Mouse (Mus musculus) kidney, postnatal 0 days (tissue): Measurements from ENCODE around the gene Narf. TPM values are rescaled to one million over a fixed set of nuclear protein-coding genes. Genes with fewer than 3 reads are reported as not detected.

Experiments used
- ATAC-seq: fragments of 200-750 bp; cut with Nextera tagmentation; replicated peaks from 2 replicates; pipeline ENCODE4 v1.8.0; 2017; ENCODE audit warnings: low read depth, moderate number of reproducible peaks, moderate TSS enrichment, moderate library complexity; ENCODE audit not compliant: low FRiP score
- DNase-seq: peaks from one replicate; pipeline ENCODE4 v3.0.0-alpha.2; 2016; ENCODE audit warnings: low spot score
- H3K27ac ChIP-seq: fragments of 300-500 bp; sonication (generic); 2 replicates; pipeline ENCODE4 v1.5.1; 2014; ENCODE audit warnings: mild to moderate bottlenecking
- H3K27me3 ChIP-seq: fragments of 300-500 bp; sonication (generic); 2 replicates; pipeline ENCODE4 v1.6.1; 2014; ENCODE audit warnings: low read length, mixed read lengths; ENCODE audit not compliant: insufficient read depth
- H3K36me3 ChIP-seq: fragments of 300-500 bp; sonication (generic); 2 replicates; pipeline ENCODE4 v1.6.1; 2014; ENCODE audit warnings: low read length, mixed read lengths; ENCODE audit not compliant: insufficient read depth
- H3K4me1 ChIP-seq: fragments of 300-500 bp; sonication (generic); replicated peaks from 2 replicates; pipeline ENCODE4 v1.6.1; 2014; ENCODE audit warnings: antibody characterized with exemption, low read length, mixed read lengths; ENCODE audit not compliant: insufficient read depth
- H3K4me2 ChIP-seq: fragments of 300-500 bp; sonication (generic); 2 replicates; pipeline ENCODE4 v1.6.1; 2014; ENCODE audit warnings: mild to moderate bottlenecking, low read length, moderate library complexity, mixed read lengths
- H3K4me3 ChIP-seq: fragments of 300-500 bp; sonication (generic); replicated peaks from 2 replicates; pipeline ENCODE4 v1.5.1; 2014; ENCODE audit warnings: low read depth, low read length
- H3K9ac ChIP-seq: fragments of 300-500 bp; sonication (generic); 2 replicates; pipeline ENCODE4 v1.6.1; 2014; ENCODE audit warnings: low read depth, low read length
- H3K9me3 ChIP-seq: fragments of 300-500 bp; sonication (generic); replicated peaks from 2 replicates; pipeline ENCODE4 v1.6.1; 2016; ENCODE audit warnings: low read length, inconsistent platforms, mixed read lengths
- CTCF ChIP-seq: IDR thresholded peaks from 2 replicates; pipeline ENCODE4 v1.5.1; 2016; ENCODE audit warnings: antibody characterized with exemption, low read depth, mild to moderate bottlenecking, moderate library complexity
- WGBS: fragments of 180-500 bp; shearing (Covaris S2); extraction: QIAGEN DNeasy Blood & Tissue Kit; methylation state at CpG from one replicate; pipeline ENCODE4 v1.1.7; 2014; 5-methylcytosine and 5-hydroxymethylcytosine counted together
- polyA plus RNA-seq: library from polyadenylated mRNA; unstranded; fragments of >200 nt; fragmentation: Nextera tagmentation; extraction: Ambion mirVana; gene quantifications from 2 replicates; pipeline ENCODE4 v1.2.1, GENCODE M21; 2015

Gene Narf
- polyA plus RNA-seq, 1 experiment from 2014 or later: 30.7 TPM

- Histone ChIP-seq H3K4me2 (no peak overlapping the region), H3K36me3 (no peaks in the 10 kb centered on the region), H3K27me3 (no peaks in the 10 kb centered on the region), H3K9ac (no peak overlapping the region), H3K4me3 (no peak overlapping the region), H3K4me1 (peaks cover 11% of the 10 kb centered on the region; the same call in 1 of the 2 replicates), H3K9me3 (no peaks in the 10 kb centered on the region), H3K27ac (no peak overlapping the region)
- WGBS: 35% methylated on average over 4 of the region's 4 CpGs
- no peak for TF ChIP-seq CTCF
- DNase-seq (no peak), ATAC-seq (no peak)
Measured at GRCm38 (mm10) chr11:121232706-121233105, 4.3 kb upstream of the Narf start.

GRCm38 (mm10) chr11:121235475-121236238, 1.4 kb upstream of the Narf start:
- Histone ChIP-seq H3K9ac (no peak overlapping the region), H3K9me3 (no peaks in the 10 kb centered on the region), H3K27me3 (no peaks in the 10 kb centered on the region), H3K4me2 (no peak overlapping the region), H3K27ac (peak overlapping the region; percentile 99), H3K36me3 (no peaks in the 10 kb centered on the region), H3K4me3 (no peak overlapping the region), H3K4me1 (peaks cover 10% of the 10 kb centered on the region; the same call in 1 of the 2 replicates)
- WGBS: 32% methylated on average over 9 of the region's 9 CpGs
- DNase-seq (peak; percentile 53), ATAC-seq (no peak)
- peak; percentile 61 for TF ChIP-seq CTCF

GRCm38 (mm10) chr11:121237345-121238128, 484 bp downstream of the Narf start:
- no peak; the same call in 1 of the 2 replicates for ATAC-seq
- Histone ChIP-seq H3K9me3 (no peaks in the 10 kb centered on the region), H3K27ac (peak overlapping the region; percentile 99), H3K4me3 (peak overlapping the region; percentile 63), H3K9ac (peak overlapping the region; percentile 68), H3K4me1 (peaks cover 10% of the 10 kb centered on the region; the same call in 1 of the 2 replicates), H3K4me2 (peak overlapping the region; percentile 51), H3K36me3 (peaks cover 7% of the 10 kb centered on the region; the same call in 1 of the 2 replicates), H3K27me3 (no peaks in the 10 kb centered on the region)
- TF ChIP-seq CTCF: peak; percentile 48
- DNase-seq: peak; percentile 58
- 3% methylated on average over 28 of the region's 28 CpGs for WGBS

DNA sequence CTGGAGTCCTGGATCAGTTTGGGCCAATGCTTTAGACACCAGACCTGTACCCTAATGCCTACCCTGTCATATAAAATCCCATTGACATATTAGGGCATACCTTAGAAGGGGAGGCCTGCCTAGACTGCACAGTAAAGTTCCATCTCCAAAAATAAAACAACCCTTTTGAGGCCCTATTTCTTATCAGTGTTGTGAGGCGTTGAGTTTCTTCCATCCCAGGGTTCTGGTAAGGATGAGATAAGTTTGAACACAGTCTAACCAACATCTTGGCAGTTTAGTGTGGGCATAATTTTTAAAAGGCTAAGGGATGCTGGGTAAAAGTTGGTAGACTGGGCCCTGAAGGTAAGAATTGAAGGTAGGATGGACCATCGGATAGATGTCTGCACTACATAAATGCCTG, 2.6 kb downstream of the Narf start:
- H3K36me3 ChIP-seq: peaks cover 24% of the 10 kb centered on the region
- 92% methylated on average over 2 of the region's 2 CpGs for WGBS
- no peak for TF ChIP-seq CTCF
- H3K9me3 ChIP-seq: no peaks in the 10 kb centered on the region
- no peak overlapping the region for H3K9ac ChIP-seq
- H3K27me3 ChIP-seq: no peaks in the 10 kb centered on the region
- no peak for ATAC-seq
- H3K4me2 ChIP-seq: no peak overlapping the region
- H3K4me3 ChIP-seq: no peak overlapping the region
- H3K27ac ChIP-seq: no peak overlapping the region
- H3K4me1 ChIP-seq: peaks cover 10% of the 10 kb centered on the region; the same call in 1 of the 2 replicates
- no peak for DNase-seq

DNA sequence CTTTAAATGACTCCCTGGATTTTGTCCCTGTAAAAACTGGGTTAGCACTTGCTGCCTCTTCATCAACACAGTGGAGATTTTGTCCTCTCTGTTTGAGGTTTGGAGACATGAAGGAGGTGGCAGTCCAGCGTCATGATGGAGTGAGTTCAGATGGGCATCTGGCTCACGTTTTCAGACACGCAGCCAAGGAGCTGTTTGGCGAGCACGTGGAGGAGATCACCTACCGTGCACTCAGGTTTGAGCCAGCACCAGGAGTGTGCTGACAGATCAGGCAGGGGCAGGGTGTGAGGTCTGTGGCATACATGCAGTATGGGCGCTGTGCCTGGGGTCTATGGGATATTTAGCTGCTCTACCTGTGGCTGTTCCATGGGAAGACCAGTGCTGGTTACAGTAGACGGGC, 13.1 kb downstream of the Narf start:
- DNase-seq: no peak
- WGBS: 90% methylated on average over 8 of the region's 8 CpGs
- H3K9me3 ChIP-seq: no peaks in the 10 kb centered on the region
- no peaks in the 10 kb centered on the region for H3K27me3 ChIP-seq
- TF ChIP-seq CTCF: no peak
- no peak overlapping the region for H3K4me2 ChIP-seq
- H3K27ac ChIP-seq: no peak overlapping the region
- H3K4me3 ChIP-seq: no peak overlapping the region
- H3K9ac ChIP-seq: no peak overlapping the region
- peaks cover 89% of the 10 kb centered on the region for H3K36me3 ChIP-seq
- no peak for ATAC-seq
- H3K4me1 ChIP-seq: no peaks in the 10 kb centered on the region
